Mouse (Mus musculus) forebrain, embryonic 11.5 days (tissue): ENCODE measurements around the gene Sh3bp5l. TPM values are rescaled to one million over a fixed set of nuclear protein-coding genes. Genes with fewer than 3 reads are reported as not detected.

Experiments used
- ATAC-seq: fragments of 200-750 bp; cut with Nextera tagmentation; replicated peaks from 2 replicates; pipeline ENCODE4 v1.8.0; 2017; ENCODE audit warnings: moderate TSS enrichment; ENCODE audit not compliant: low FRiP score
- DNase-seq: peaks from one replicate; pipeline ENCODE4 v3.0.0-alpha.2; 2017; ENCODE audit warnings: low spot score
- H3K27ac ChIP-seq: fragments of 300-500 bp; sonication (generic); 2 replicates; pipeline ENCODE4 v1.5.1; 2014; ENCODE audit warnings: low read depth, low read length
- H3K27me3 ChIP-seq: fragments of 300-500 bp; sonication (generic); 2 replicates; pipeline ENCODE4 v1.6.1; 2014; ENCODE audit warnings: mild to moderate bottlenecking, low read length, mixed read lengths; ENCODE audit not compliant: control insufficient read depth, insufficient read depth
- H3K36me3 ChIP-seq: fragments of 300-500 bp; sonication (generic); 2 replicates; pipeline ENCODE4 v1.6.1; 2014; ENCODE audit warnings: mild to moderate bottlenecking, low read length, moderate library complexity, mixed read lengths; ENCODE audit not compliant: control insufficient read depth, insufficient read depth
- H3K4me1 ChIP-seq: fragments of 300-500 bp; sonication (generic); replicated peaks from 2 replicates; pipeline ENCODE4 v1.6.1; 2014; ENCODE audit warnings: low read length, mixed read lengths; ENCODE audit not compliant: control insufficient read depth, insufficient read depth
- H3K4me2 ChIP-seq: fragments of 300-500 bp; sonication (generic); 2 replicates; pipeline ENCODE4 v1.6.1; 2014; ENCODE audit warnings: low read depth, mild to moderate bottlenecking, low read length, moderate library complexity, mixed read lengths; ENCODE audit not compliant: severe bottlenecking
- H3K4me3 ChIP-seq: fragments of 300-500 bp; sonication (generic); 2 replicates; pipeline ENCODE4 v1.5.1; 2014; ENCODE audit warnings: low read depth, low read length
- H3K9ac ChIP-seq: fragments of 300-500 bp; sonication (generic); 2 replicates; pipeline ENCODE4 v1.6.1; 2014; ENCODE audit warnings: low read length
- H3K9me3 ChIP-seq: fragments of 300-500 bp; sonication (generic); 2 replicates; pipeline ENCODE4 v1.6.1; 2016; ENCODE audit warnings: low read length, mixed read lengths; ENCODE audit not compliant: control insufficient read depth
- WGBS: fragments of 180-500 bp; shearing (Covaris S2); extraction: QIAGEN DNeasy Blood & Tissue Kit; methylation state at CpG from one replicate; pipeline ENCODE4 v1.1.7; 2014; 5-methylcytosine and 5-hydroxymethylcytosine counted together
- polyA plus RNA-seq: library from polyadenylated mRNA; unstranded; fragments of >200 nt; fragmentation: Nextera tagmentation; extraction: Ambion mirVana; gene quantifications from 2 replicates; pipeline ENCODE4 v1.2.1, GENCODE M21; 2014

The Sh3bp5l gene
- polyA plus RNA-seq, 1 experiment from 2014 or later, result 36.7 TPM

DNA sequence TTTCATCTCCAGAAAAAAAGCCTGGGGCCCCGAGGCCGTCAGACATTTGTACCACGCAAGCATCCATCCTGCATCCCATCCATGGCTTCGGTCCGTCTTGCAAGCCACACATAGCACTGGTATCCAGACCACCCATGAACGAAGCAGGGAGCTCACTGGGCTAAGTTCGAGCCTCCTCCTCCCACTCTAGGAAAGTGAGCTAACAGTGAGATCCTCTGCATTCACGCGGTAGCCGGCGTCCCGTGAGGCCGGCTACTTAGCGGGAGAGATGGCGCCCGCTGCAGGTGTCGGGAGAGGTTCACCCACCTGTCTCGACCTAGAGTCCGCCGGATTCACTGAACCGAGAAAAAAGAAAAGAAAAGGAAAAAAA lies 633 bp upstream of the Sh3bp5l start:
- 0% methylated on average over 21 of the region's 21 CpGs for WGBS

DNA sequence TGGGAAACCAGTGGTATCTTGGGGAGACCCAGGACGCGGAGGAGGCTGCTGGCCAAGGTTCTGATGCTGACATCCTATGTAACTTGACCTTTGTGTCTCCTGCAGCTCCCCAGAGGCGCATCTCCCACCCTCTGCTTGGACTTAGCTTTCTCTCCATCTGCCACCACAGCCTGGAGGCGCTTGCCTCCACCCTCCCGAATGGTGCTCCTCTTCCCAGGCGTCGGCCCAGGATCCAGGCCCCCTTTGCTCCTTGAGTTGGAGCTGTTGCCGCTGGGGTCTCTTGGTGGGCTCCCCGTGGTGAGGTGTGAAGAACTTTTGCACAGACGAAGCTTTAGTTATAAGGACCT lies 598 bp downstream of the Sh3bp5l start:
- WGBS, result 22% methylated on average over 10 of the region's 10 CpGs
- no peaks in the 10 kb centered on the region for H3K9me3 ChIP-seq
- no peak for ATAC-seq
- H3K27me3 ChIP-seq, result no peaks in the 10 kb centered on the region
- peak overlapping the region; percentile 87 for H3K4me3 ChIP-seq
- peak overlapping the region; percentile 89 for H3K9ac ChIP-seq
- DNase-seq, result peak; percentile 52
- H3K4me2 ChIP-seq, result peak overlapping the region; percentile 87
- H3K36me3 ChIP-seq, result no peaks in the 10 kb centered on the region; the same call in 1 of the 2 replicates
- peaks cover 11% of the 10 kb centered on the region; the same call in 1 of the 2 replicates for H3K4me1 ChIP-seq
- no peak overlapping the region for H3K27ac ChIP-seq

More for the DNA sequence above, 633 bp upstream of the Sh3bp5l start:
- peak overlapping the region; percentile 89 for H3K9ac ChIP-seq
- DNase-seq, result no peak
- H3K4me2 ChIP-seq, result peak overlapping the region; percentile 92
- peak overlapping the region; percentile 37 for H3K27ac ChIP-seq
- H3K4me1 ChIP-seq, result peaks cover 11% of the 10 kb centered on the region; the same call in 1 of the 2 replicates
- H3K27me3 ChIP-seq, result no peaks in the 10 kb centered on the region
- peak; percentile 43 for ATAC-seq
- H3K36me3 ChIP-seq, result no peaks in the 10 kb centered on the region; the same call in 1 of the 2 replicates
- no peaks in the 10 kb centered on the region for H3K9me3 ChIP-seq
- H3K4me3 ChIP-seq, result peak overlapping the region; percentile 87

DNA sequence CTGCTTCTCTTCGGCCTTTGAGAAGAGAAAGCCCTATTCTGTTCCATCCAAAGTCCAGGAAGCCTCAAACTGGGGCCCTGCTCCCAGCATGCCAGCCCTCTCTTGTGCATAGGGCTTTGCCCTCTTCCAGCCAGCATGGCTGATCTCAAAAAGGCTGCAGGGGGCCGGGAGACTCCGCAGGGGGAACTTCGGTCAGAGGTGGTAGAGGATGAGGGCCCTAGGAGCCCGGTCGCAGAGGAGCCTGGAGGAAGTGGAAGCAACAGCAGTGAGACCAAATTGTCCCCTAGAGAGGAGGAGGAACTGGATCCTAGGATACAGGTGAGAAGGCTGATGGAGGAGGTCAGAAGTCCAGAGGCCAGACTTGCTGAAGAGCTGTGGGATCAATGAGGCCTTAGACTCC lies 1.0 kb downstream of the Sh3bp5l start:
- Histone ChIP-seq H3K27me3 (no peaks in the 10 kb centered on the region), H3K4me2 (peak overlapping the region; percentile 87), H3K4me1 (peaks cover 11% of the 10 kb centered on the region; the same call in 1 of the 2 replicates), H3K4me3 (peak overlapping the region; percentile 87), H3K27ac (no peak overlapping the region), H3K9me3 (no peaks in the 10 kb centered on the region), H3K36me3 (no peaks in the 10 kb centered on the region; the same call in 1 of the 2 replicates), H3K9ac (no peak overlapping the region; the same call in 1 of the 2 replicates)
- DNase-seq (peak; percentile 42), ATAC-seq (no peak)
- WGBS, result 90% methylated on average over 6 of the region's 6 CpGs

DNA sequence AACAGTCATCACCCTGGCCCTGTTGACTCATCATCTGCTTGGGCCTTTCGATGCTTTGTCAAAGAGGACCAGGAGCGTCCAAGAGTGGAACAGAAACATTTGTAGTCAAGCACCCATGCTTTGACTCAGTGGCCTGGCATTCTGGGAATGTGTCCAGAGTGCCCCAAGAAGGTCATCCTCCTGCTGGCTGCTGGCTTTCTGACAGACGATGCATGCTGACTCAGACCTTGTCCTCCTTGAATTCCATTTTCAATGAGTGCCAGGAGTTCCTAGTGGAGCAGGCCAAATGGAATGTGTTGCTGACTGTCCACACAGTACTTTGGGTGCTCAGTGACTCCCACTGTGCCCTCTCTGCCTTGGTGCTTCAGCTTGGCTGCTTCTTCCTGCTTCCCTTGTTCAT lies 4.2 kb downstream of the Sh3bp5l start:
- ATAC-seq (no peak), DNase-seq (no peak)
- Histone ChIP-seq H3K4me1 (peaks cover 5% of the 10 kb centered on the region; the same call in 1 of the 2 replicates), H3K9me3 (no peaks in the 10 kb centered on the region), H3K27me3 (no peaks in the 10 kb centered on the region), H3K4me3 (no peak overlapping the region), H3K27ac (no peak overlapping the region), H3K36me3 (peaks cover 6% of the 10 kb centered on the region; the same call in 1 of the 2 replicates), H3K9ac (no peak overlapping the region), H3K4me2 (no peak overlapping the region)
- 87% methylated on average over 3 of the region's 3 CpGs for WGBS

DNA sequence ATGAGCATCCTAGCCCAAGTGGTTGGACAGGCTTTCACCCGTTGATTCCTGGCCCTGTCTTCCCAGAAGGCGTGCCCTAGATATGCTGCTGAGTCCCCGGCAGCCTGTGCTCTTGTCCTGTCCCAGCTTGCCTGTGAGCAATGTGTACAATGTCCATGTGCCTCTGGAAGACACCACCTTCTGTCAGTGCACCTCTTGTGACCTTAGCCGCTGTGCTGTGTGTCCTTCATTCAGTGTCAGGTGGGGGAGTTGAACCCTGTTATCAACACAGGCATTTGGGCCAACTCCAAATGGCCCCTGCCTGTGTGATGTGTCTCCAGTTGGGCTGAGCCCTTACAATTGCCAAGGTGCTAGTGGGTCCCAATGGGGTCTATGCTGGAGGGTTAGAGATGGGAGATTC lies 16.2 kb downstream of the Sh3bp5l start:
- H3K27me3 ChIP-seq, result no peaks in the 10 kb centered on the region
- H3K27ac ChIP-seq, result no peak overlapping the region
- H3K4me3 ChIP-seq, result no peak overlapping the region
- ATAC-seq (no peak), DNase-seq (no peak)
- no peak overlapping the region for H3K4me2 ChIP-seq
- H3K9me3 ChIP-seq, result no peaks in the 10 kb centered on the region
- H3K4me1 ChIP-seq, result no peaks in the 10 kb centered on the region
- no peaks in the 10 kb centered on the region; the same call in 1 of the 2 replicates for H3K36me3 ChIP-seq
- WGBS, result 95% methylated on average over 4 of the region's 4 CpGs
- no peak overlapping the region for H3K9ac ChIP-seq

DNA sequence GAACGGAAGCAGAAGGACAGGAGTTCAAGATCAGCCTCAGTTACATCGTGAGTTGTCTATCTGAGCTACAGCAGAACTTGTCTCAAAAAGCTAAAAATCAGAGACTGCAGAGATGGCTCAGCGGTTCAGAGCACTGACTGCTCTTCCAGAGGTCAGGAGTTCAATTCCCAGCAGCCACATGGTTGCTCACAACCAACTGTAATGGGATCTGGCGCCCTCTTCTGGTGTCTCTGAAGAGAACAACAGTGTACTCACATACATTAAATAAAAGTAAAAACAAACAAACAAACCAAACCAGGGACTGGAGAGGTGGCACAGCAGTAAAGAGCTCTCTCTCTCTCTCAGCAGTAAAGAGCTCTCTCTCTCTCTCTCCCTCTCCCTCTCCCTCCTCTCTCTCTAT lies 20.1 kb downstream of the Sh3bp5l start:
- Histone ChIP-seq H3K27ac (no peak overlapping the region), H3K36me3 (no peaks in the 10 kb centered on the region; the same call in 1 of the 2 replicates), H3K4me1 (no peaks in the 10 kb centered on the region), H3K27me3 (no peaks in the 10 kb centered on the region), H3K9ac (no peak overlapping the region), H3K4me3 (no peak overlapping the region), H3K4me2 (no peak overlapping the region), H3K9me3 (no peaks in the 10 kb centered on the region)
- ATAC-seq, result no peak
- DNase-seq, result no peak
- WGBS, result 69% methylated on average over 4 of the region's 4 CpGs

DNA sequence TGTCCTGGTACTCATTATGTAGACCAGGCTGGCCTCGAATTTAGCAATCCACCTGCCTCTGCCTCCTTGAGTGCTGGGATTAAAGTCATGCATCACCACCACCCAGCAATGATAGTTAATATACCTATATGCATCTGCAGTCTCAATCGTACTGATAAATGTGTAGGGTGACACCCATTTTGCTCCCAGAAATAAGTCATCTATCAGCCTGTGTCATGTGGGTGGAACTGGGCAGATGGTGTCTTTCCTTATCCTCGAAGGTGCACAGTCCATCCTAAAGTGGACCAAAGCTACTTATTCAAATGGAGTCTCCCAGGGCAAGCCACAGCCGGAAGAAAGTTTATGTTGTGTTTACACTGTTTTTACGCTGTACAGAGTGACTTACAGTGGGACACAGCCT lies 20.7 kb downstream of the Sh3bp5l start:
- WGBS, result 91% methylated on average over 5 of the region's 5 CpGs
- ATAC-seq (no peak), DNase-seq (no peak)
- H3K9ac ChIP-seq, result no peak overlapping the region
- H3K4me3 ChIP-seq, result no peak overlapping the region
- no peak overlapping the region for H3K27ac ChIP-seq
- no peak overlapping the region for H3K4me2 ChIP-seq
- no peaks in the 10 kb centered on the region; the same call in 1 of the 2 replicates for H3K36me3 ChIP-seq
- no peaks in the 10 kb centered on the region for H3K4me1 ChIP-seq
- no peaks in the 10 kb centered on the region for H3K9me3 ChIP-seq
- H3K27me3 ChIP-seq, result no peaks in the 10 kb centered on the region

DNA sequence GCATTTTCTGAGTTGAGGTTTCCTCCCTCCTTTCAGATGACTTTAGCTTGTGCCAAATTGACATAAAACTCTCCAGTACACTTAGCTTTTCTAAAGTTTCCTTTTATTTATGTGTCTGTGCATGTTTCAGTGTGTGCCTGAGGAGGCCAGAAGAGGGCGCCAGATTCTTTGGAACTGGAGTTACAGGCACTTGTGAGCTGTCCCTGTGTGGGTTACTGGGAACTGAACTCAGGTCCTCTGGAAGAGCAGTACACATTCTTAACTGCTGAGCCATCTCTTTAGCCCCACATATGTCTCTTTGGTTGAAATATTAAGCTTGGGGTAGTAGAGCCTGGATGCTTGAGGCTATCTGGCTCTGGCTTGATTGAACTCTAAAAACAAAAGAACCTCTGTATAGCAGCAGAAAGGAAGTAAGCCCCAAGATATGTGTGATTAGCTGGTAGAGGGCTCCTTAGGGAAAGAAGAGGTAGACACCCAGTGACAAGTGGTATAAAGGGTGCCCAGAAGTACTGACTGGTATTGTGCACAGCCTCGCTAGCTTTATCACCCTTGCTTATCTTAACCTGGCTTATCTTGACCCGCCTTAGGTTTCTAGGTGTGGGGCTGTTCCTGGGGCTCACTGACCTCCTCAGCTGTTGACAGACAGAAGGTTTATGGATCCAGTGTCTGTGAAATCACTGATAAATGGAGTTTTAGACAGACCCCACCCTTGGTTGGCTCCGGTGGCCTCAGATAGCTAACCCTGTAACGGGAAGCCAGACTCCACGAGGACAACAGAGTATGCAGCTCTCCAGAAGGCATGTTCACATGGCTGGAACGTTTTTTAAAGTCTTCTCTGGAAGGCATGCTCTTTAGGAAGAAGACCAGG lies 22.4 kb downstream of the Sh3bp5l start:
- Histone ChIP-seq H3K27me3 (no peaks in the 10 kb centered on the region; the same call in 1 of the 2 replicates), H3K4me2 (no peak overlapping the region), H3K36me3 (no peaks in the 10 kb centered on the region), H3K4me1 (no peaks in the 10 kb centered on the region), H3K9ac (no peak overlapping the region), H3K9me3 (no peaks in the 10 kb centered on the region), H3K4me3 (no peak overlapping the region), H3K27ac (no peak overlapping the region)
- DNase-seq, result peak; percentile 63
- 68% methylated on average over 7 of the region's 7 CpGs for WGBS
- ATAC-seq, result no peak
